Mouse (Mus musculus) intestine, embryonic 16.5 days (tissue): ENCODE measurements around the gene Lax1. TPM values are rescaled to one million over a fixed set of nuclear protein-coding genes. Genes with fewer than 3 reads are reported as not detected.
A peak's percentile ranks its signal among the peaks of the same experiment; 100 is the strongest.

Experiments
- ATAC-seq: fragments of 200-750 bp; cut with Nextera tagmentation; 2 replicates; pipeline ENCODE4 v1.8.0; 2017; ENCODE audit warnings: moderate TSS enrichment, moderate library complexity
- H3K27ac ChIP-seq: fragments of 300-500 bp; sonication (generic); 2 replicates; pipeline ENCODE4 v1.5.1; 2014; ENCODE audit warnings: mild to moderate bottlenecking, low read length
- H3K27me3 ChIP-seq: fragments of 300-500 bp; sonication (generic); replicated peaks from 2 replicates; pipeline ENCODE4 v1.6.1; 2014; ENCODE audit warnings: low read length, control low read depth, mixed read lengths; ENCODE audit not compliant: control insufficient read depth, insufficient read depth
- H3K36me3 ChIP-seq: fragments of 300-500 bp; sonication (generic); 2 replicates; pipeline ENCODE4 v1.6.1; 2014; ENCODE audit warnings: low read length, control low read depth; ENCODE audit not compliant: control insufficient read depth, insufficient read depth
- H3K4me1 ChIP-seq: fragments of 300-500 bp; sonication (generic); 2 replicates; pipeline ENCODE4 v1.6.1; 2014; ENCODE audit warnings: low read length, control low read depth, mixed read lengths; ENCODE audit not compliant: control insufficient read depth, insufficient read depth
- H3K4me2 ChIP-seq: fragments of 300-500 bp; sonication (generic); 2 replicates; pipeline ENCODE4 v1.6.1; 2014; ENCODE audit warnings: low read depth, low read length, control low read depth
- H3K4me3 ChIP-seq: fragments of 300-500 bp; sonication (generic); 2 replicates; pipeline ENCODE4 v1.5.1; 2014; ENCODE audit warnings: mild to moderate bottlenecking, low read length
- H3K9ac ChIP-seq: fragments of 300-500 bp; sonication (generic); 2 replicates; pipeline ENCODE4 v1.6.1; 2014; ENCODE audit warnings: low read depth, low read length
- H3K9me3 ChIP-seq: fragments of 300-500 bp; sonication (generic); 2 replicates; pipeline ENCODE4 v1.6.1; 2016; ENCODE audit warnings: low read length, control low read depth; ENCODE audit not compliant: control insufficient read depth
- WGBS: fragments of 180-500 bp; shearing (Covaris S2); extraction: QIAGEN DNeasy Blood & Tissue Kit; methylation state at CpG from one replicate; pipeline ENCODE4 v1.1.7; 2014; 5-methylcytosine and 5-hydroxymethylcytosine counted together
- polyA plus RNA-seq: library from polyadenylated mRNA; unstranded; fragments of >200 nt; fragmentation: Nextera tagmentation; extraction: Ambion mirVana; gene quantifications from 2 replicates; pipeline ENCODE4 v1.2.1, GENCODE M21; 2015

Gene Lax1
- polyA plus RNA-seq, 1 experiment from 2014 or later: 0.66 TPM

GRCm38 (mm10) chr1:133694301-133694700, 4.4 kb upstream of the Lax1 start:
- Histone ChIP-seq H3K27ac (peak overlapping the region; percentile 69), H3K36me3 (no peaks in the 10 kb centered on the region), H3K9me3 (no peaks in the 10 kb centered on the region), H3K27me3 (no peaks in the 10 kb centered on the region), H3K9ac (no peak overlapping the region), H3K4me1 (peaks cover 33% of the 10 kb centered on the region), H3K4me3 (no peak overlapping the region), H3K4me2 (no peak overlapping the region; the same call in 1 of the 2 replicates)
- WGBS: 12% methylated on average over 1 of the region's 1 CpGs
- peak; percentile 90 for ATAC-seq

- H3K4me1 ChIP-seq: peaks cover 33% of the 10 kb centered on the region
- H3K4me3 ChIP-seq: no peak overlapping the region
- no peaks in the 10 kb centered on the region for H3K36me3 ChIP-seq
- H3K9me3 ChIP-seq: no peaks in the 10 kb centered on the region
- H3K27me3 ChIP-seq: no peaks in the 10 kb centered on the region
- no peak overlapping the region for H3K9ac ChIP-seq
- H3K27ac ChIP-seq: peak overlapping the region; percentile 69
- WGBS: 65% methylated on average over 11 of the region's 11 CpGs
- peak overlapping the region; percentile 6; the same call in 1 of the 2 replicates for H3K4me2 ChIP-seq
- ATAC-seq: no peak
Observed at GRCm38 (mm10) chr1:133693536-133694114, 3.7 kb upstream of the Lax1 start.

GRCm38 (mm10) chr1:133692195-133692594, 2.3 kb upstream of the Lax1 start:
- Histone ChIP-seq H3K27me3 (no peaks in the 10 kb centered on the region), H3K4me2 (no peak overlapping the region), H3K9me3 (no peaks in the 10 kb centered on the region), H3K36me3 (no peaks in the 10 kb centered on the region), H3K9ac (no peak overlapping the region), H3K27ac (no peak overlapping the region), H3K4me3 (no peak overlapping the region), H3K4me1 (peaks cover 33% of the 10 kb centered on the region)
- no peak for ATAC-seq
- 38% methylated on average over 4 of the region's 4 CpGs for WGBS

DNA sequence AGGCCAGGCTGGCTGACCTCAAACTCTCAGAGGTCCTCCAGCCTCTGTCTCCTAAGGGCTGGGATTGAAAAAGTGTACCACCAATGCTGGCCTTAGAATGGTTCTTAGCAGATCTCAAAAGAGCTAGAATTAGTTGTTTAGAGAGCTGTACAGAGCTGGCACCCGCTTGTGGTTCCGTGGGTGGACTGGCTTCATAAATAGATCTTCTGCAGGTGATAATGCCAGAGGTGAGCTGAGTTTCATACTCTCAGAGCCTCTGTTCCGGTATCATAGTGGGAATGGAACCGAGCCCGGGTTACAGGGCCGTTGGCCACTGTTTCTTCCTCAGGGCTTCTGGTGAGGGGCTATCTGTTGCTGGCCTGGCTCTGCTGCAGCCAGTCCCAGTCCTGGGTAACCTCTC, 1.1 kb upstream of the Lax1 start:
- Histone ChIP-seq H3K9ac (no peak overlapping the region), H3K4me1 (peaks cover 28% of the 10 kb centered on the region), H3K4me3 (no peak overlapping the region), H3K27me3 (no peaks in the 10 kb centered on the region), H3K9me3 (no peaks in the 10 kb centered on the region), H3K27ac (no peak overlapping the region), H3K4me2 (no peak overlapping the region), H3K36me3 (no peaks in the 10 kb centered on the region)
- WGBS: 90% methylated on average over 6 of the region's 6 CpGs
- no peak for ATAC-seq

- H3K4me3 ChIP-seq: no peak overlapping the region
- H3K4me2 ChIP-seq: no peak overlapping the region
- 57% methylated on average over 7 of the region's 7 CpGs for WGBS
- no peaks in the 10 kb centered on the region for H3K9me3 ChIP-seq
- no peaks in the 10 kb centered on the region for H3K36me3 ChIP-seq
- no peak overlapping the region for H3K27ac ChIP-seq
- H3K27me3 ChIP-seq: no peaks in the 10 kb centered on the region
- peaks cover 3% of the 10 kb centered on the region; the same call in 1 of the 2 replicates for H3K4me1 ChIP-seq
- no peak overlapping the region for H3K9ac ChIP-seq
- no peak for ATAC-seq
Observed at GRCm38 (mm10) chr1:133688301-133688700, 1.6 kb downstream of the Lax1 start.

GRCm38 (mm10) chr1:133685749-133686519, 4.0 kb downstream of the Lax1 start:
- no peak overlapping the region for H3K4me3 ChIP-seq
- H3K9ac ChIP-seq: no peak overlapping the region
- WGBS: 60% methylated on average over 10 of the region's 10 CpGs
- no peaks in the 10 kb centered on the region for H3K9me3 ChIP-seq
- ATAC-seq: peak; percentile 95
- H3K4me1 ChIP-seq: peaks cover 3% of the 10 kb centered on the region; the same call in 1 of the 2 replicates
- no peaks in the 10 kb centered on the region for H3K36me3 ChIP-seq
- H3K27me3 ChIP-seq: no peaks in the 10 kb centered on the region
- 0 out of 2 replicates have a peak overlapping the region, but pooled peaks have one; percentile 8 for H3K27ac ChIP-seq
- no peak overlapping the region for H3K4me2 ChIP-seq

- 0 out of 2 replicates have a peak, but pooled peaks cover 3% of the 10 kb centered on the region for H3K4me1 ChIP-seq
- no peak overlapping the region for H3K4me3 ChIP-seq
- H3K27me3 ChIP-seq: no peaks in the 10 kb centered on the region
- no peaks in the 10 kb centered on the region for H3K9me3 ChIP-seq
- H3K4me2 ChIP-seq: no peak overlapping the region
- ATAC-seq: no peak
- no peak overlapping the region for H3K9ac ChIP-seq
- 55% methylated on average over 3 of the region's 3 CpGs for WGBS
- no peak overlapping the region for H3K27ac ChIP-seq
- no peaks in the 10 kb centered on the region for H3K36me3 ChIP-seq
Observed at GRCm38 (mm10) chr1:133671801-133672200, 18.1 kb downstream of the Lax1 start.

DNA sequence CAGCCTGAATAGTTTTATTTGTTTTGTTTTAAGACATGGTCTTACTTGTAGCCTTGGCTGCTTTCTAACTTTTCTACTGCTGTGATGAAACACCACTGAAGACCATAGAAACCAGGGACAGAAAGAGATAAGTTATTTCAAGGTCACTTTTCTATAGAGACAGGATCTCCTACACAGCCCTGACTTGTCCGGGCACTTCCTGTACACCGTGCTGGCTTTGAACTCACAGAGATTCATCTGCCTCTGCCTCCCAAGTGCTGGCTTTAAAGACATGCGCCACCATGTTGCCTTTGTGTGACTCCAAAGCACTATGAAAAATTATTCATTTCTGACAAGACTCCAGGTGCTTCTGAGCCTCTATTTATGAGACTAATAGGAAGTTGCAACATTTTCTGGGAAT, 18.6 kb downstream of the Lax1 start:
- H3K4me3 ChIP-seq: no peak overlapping the region
- H3K4me2 ChIP-seq: no peak overlapping the region
- 84% methylated on average over 3 of the region's 3 CpGs for WGBS
- H3K27ac ChIP-seq: peak overlapping the region; percentile 84; the same call in 1 of the 2 replicates
- no peaks in the 10 kb centered on the region for H3K9me3 ChIP-seq
- 0 out of 2 replicates have a peak, but pooled peaks cover 3% of the 10 kb centered on the region for H3K4me1 ChIP-seq
- no peaks in the 10 kb centered on the region for H3K36me3 ChIP-seq
- no peaks in the 10 kb centered on the region for H3K27me3 ChIP-seq
- H3K9ac ChIP-seq: no peak overlapping the region
- ATAC-seq: no peak

DNA sequence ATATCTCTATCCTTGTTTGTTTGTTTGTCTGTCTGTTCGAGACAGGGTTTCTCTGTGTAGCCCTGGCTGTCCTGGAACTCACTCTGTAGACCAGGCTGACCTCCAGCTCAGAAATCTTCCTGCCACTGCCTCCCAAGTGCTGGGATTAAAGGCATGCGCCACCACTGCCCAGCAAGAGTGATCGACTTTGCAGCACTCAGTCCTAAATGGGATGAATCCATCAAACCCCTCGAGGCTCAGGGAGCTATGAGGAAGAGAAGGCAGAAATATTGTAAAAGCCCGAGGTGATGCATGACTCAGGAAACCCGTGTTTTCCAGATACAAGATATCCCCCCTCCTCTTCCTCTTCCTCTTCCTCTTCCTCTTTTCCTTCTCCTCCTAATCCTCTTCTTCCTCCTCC, 19.1 kb downstream of the Lax1 start:
- Histone ChIP-seq H3K4me1 (0 out of 2 replicates have a peak, but pooled peaks cover 3% of the 10 kb centered on the region), H3K4me2 (no peak overlapping the region), H3K4me3 (no peak overlapping the region), H3K36me3 (no peaks in the 10 kb centered on the region), H3K27ac (peak overlapping the region; percentile 84), H3K9me3 (no peaks in the 10 kb centered on the region), H3K9ac (no peak overlapping the region), H3K27me3 (no peaks in the 10 kb centered on the region)
- ATAC-seq: peak; percentile 64
- 67% methylated on average over 6 of the region's 6 CpGs for WGBS
